Mouse (Mus musculus) CH12.LX (cell line): ENCODE results near the gene Parp1.

Source experiments
- CTCF ChIP-seq, 2 experiments: IDR thresholded peaks in 1 of 2; conservative IDR thresholded peaks in 1 of 2; 2 replicates each; pipeline ENCODE4 v1.5.1; 2011 to 2012; ENCODE audit warnings: low read depth in 2 of 2, low read length in 2 of 2, improper control_type of control experiment in 1 of 2, inconsistent platforms in 1 of 2, mild to moderate bottlenecking in 1 of 2, moderate library complexity in 1 of 2
- NRF1 ChIP-seq: IDR thresholded peaks from 2 replicates; pipeline ENCODE4 v1.6.1; 2014; ENCODE audit warnings: low read depth, mild to moderate bottlenecking, inconsistent platforms, low read length, improper control_type of control experiment, moderate library complexity

DNA sequence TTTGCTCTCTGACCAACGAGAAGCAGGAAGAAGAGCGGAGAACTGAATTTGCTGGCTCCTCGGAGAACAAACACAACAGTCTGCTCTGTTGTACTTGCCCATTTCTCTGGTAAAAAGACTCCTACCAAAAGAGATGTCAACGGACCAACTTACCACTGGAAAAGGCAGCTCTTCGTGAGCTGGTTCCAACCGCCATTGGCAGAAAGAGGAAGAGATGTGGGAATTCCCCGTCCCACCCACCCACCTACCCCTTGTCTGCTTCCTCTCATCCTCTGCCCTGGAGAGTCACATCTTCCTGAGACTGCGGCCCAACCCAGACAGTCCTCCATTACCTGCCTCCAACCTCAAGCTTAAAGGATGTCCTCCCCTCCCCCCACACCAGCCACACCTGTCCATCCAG, 49.2 kb upstream of the Parp1 start:
- no peak for TF ChIP-seq NRF1
- TF ChIP-seq CTCF (conservative IDR thresholded peaks at IDR 0.05 in 1 of 2, IDR thresholded peaks at IDR 0.05 in 1 of 2; ENCODE audit: low read depth in 2 of 2, low read length in 2 of 2): no peak
